Mouse (Mus musculus) heart, embryonic 11.5 days (tissue): ENCODE data around the gene Myo10. TPM values are rescaled to one million over a fixed set of nuclear protein-coding genes. Genes with fewer than 3 reads are reported as not detected.

Experiments used
- ATAC-seq: fragments of 200-750 bp; cut with Nextera tagmentation; replicated peaks from 2 replicates; pipeline ENCODE4 v1.8.0; 2017; ENCODE audit warnings: moderate library complexity; ENCODE audit not compliant: insufficient number of reproducible peaks, low FRiP score, low TSS enrichment
- H3K27ac ChIP-seq: fragments of 300-500 bp; sonication (generic); 2 replicates; pipeline ENCODE4 v1.5.1; 2014; ENCODE audit warnings: mild to moderate bottlenecking, low read depth, low read length
- H3K27me3 ChIP-seq: fragments of 300-500 bp; sonication (generic); 2 replicates; pipeline ENCODE4 v1.6.1; 2014; ENCODE audit warnings: mild to moderate bottlenecking, low read length, mixed read lengths; ENCODE audit not compliant: control insufficient read depth, insufficient read depth
- H3K36me3 ChIP-seq: fragments of 300-500 bp; sonication (generic); 2 replicates; pipeline ENCODE4 v1.6.1; 2014; ENCODE audit warnings: mild to moderate bottlenecking, low read length, moderate library complexity, mixed read lengths; ENCODE audit not compliant: control insufficient read depth, insufficient read depth
- H3K4me1 ChIP-seq: fragments of 300-500 bp; sonication (generic); 2 replicates; pipeline ENCODE4 v1.6.1; 2014; ENCODE audit warnings: low read length; ENCODE audit not compliant: control insufficient read depth, insufficient read depth
- H3K4me2 ChIP-seq: fragments of 300-500 bp; sonication (generic); 2 replicates; pipeline ENCODE4 v1.6.1; 2014; ENCODE audit warnings: mild to moderate bottlenecking, moderate library complexity
- H3K4me3 ChIP-seq: fragments of 300-500 bp; sonication (generic); 2 replicates; pipeline ENCODE4 v1.5.1; 2014; ENCODE audit warnings: low read depth, low read length
- H3K9ac ChIP-seq: fragments of 300-500 bp; sonication (generic); 2 replicates; pipeline ENCODE4 v1.6.1; 2014; ENCODE audit warnings: mild to moderate bottlenecking, low read depth, low read length, moderate library complexity
- H3K9me3 ChIP-seq: fragments of 300-500 bp; sonication (generic); replicated peaks from 2 replicates; pipeline ENCODE4 v1.6.1; 2016; ENCODE audit warnings: low read length; ENCODE audit not compliant: control insufficient read depth
- WGBS: fragments of 180-500 bp; shearing (Covaris S2); extraction: QIAGEN DNeasy Blood & Tissue Kit; methylation state at CpG from one replicate; pipeline ENCODE4 v1.1.7; 2014; ENCODE audit not compliant: insufficient replicate concordance; 5-methylcytosine and 5-hydroxymethylcytosine counted together
- polyA plus RNA-seq: library from polyadenylated mRNA; unstranded; fragments of >200 nt; fragmentation: Nextera tagmentation; extraction: Ambion mirVana; gene quantifications from 2 replicates; pipeline ENCODE4 v1.2.1, GENCODE M21; 2014

Gene Myo10
- polyA plus RNA-seq, 1 experiment from 2014 or later, result 15.4 TPM

- Histone ChIP-seq H3K27ac (no peak overlapping the region), H3K4me3 (no peak overlapping the region), H3K27me3 (peaks cover 2% of the 10 kb centered on the region; the same call in 1 of the 2 replicates), H3K9me3 (no peaks in the 10 kb centered on the region), H3K4me2 (no peak overlapping the region), H3K36me3 (no peaks in the 10 kb centered on the region), H3K9ac (no peak overlapping the region), H3K4me1 (no peaks in the 10 kb centered on the region)
- WGBS, result 59% methylated on average over 8 of the region's 8 CpGs
- ATAC-seq, result no peak
These were observed 20.0 kb upstream of the Myo10 start for GRCm38 (mm10) chr15:25602306-25602705.

- WGBS, result 30% methylated on average over 6 of the region's 6 CpGs
- no peak overlapping the region for H3K4me3 ChIP-seq
- no peak overlapping the region for H3K9ac ChIP-seq
- H3K4me2 ChIP-seq, result no peak overlapping the region
- no peaks in the 10 kb centered on the region for H3K4me1 ChIP-seq
- no peaks in the 10 kb centered on the region for H3K9me3 ChIP-seq
- no peak for ATAC-seq
- no peaks in the 10 kb centered on the region; the same call in 1 of the 2 replicates for H3K27me3 ChIP-seq
- no peak overlapping the region for H3K27ac ChIP-seq
- no peaks in the 10 kb centered on the region for H3K36me3 ChIP-seq
These were observed 19.0 kb upstream of the Myo10 start for GRCm38 (mm10) chr15:25603286-25603685.

- Histone ChIP-seq H3K4me2 (no peak overlapping the region), H3K36me3 (no peaks in the 10 kb centered on the region), H3K4me3 (no peak overlapping the region), H3K9ac (no peak overlapping the region), H3K27ac (no peak overlapping the region), H3K9me3 (no peaks in the 10 kb centered on the region), H3K4me1 (peaks cover 8% of the 10 kb centered on the region), H3K27me3 (no peaks in the 10 kb centered on the region; the same call in 1 of the 2 replicates)
- ATAC-seq, result no peak
- 58% methylated on average over 1 of the region's 1 CpGs for WGBS
These were observed 18.1 kb upstream of the Myo10 start for GRCm38 (mm10) chr15:25604231-25604630.

- Histone ChIP-seq H3K27me3 (no peaks in the 10 kb centered on the region; the same call in 1 of the 2 replicates), H3K9ac (no peak overlapping the region), H3K27ac (no peak overlapping the region), H3K4me3 (no peak overlapping the region), H3K36me3 (no peaks in the 10 kb centered on the region), H3K9me3 (no peaks in the 10 kb centered on the region), H3K4me2 (no peak overlapping the region), H3K4me1 (peaks cover 11% of the 10 kb centered on the region)
- no peak for ATAC-seq
- 73% methylated on average over 4 of the region's 4 CpGs for WGBS
These were observed 16.9 kb upstream of the Myo10 start for GRCm38 (mm10) chr15:25605376-25605775.

GRCm38 (mm10) chr15:25608742-25609141 lies 13.6 kb upstream of the Myo10 start:
- ATAC-seq, result no peak
- no peaks in the 10 kb centered on the region for H3K36me3 ChIP-seq
- no peaks in the 10 kb centered on the region for H3K9me3 ChIP-seq
- H3K9ac ChIP-seq, result no peak overlapping the region
- WGBS, result 15% methylated on average over 3 of the region's 3 CpGs
- H3K27me3 ChIP-seq, result no peaks in the 10 kb centered on the region; the same call in 1 of the 2 replicates
- H3K27ac ChIP-seq, result no peak overlapping the region
- H3K4me2 ChIP-seq, result peak overlapping the region; percentile 43
- H3K4me3 ChIP-seq, result no peak overlapping the region
- H3K4me1 ChIP-seq, result peaks cover 11% of the 10 kb centered on the region

- ATAC-seq, result no peak
- H3K27me3 ChIP-seq, result no peaks in the 10 kb centered on the region; the same call in 1 of the 2 replicates
- H3K4me3 ChIP-seq, result no peak overlapping the region
- H3K9ac ChIP-seq, result 0 out of 2 replicates have a peak overlapping the region, but pooled peaks have one; percentile 28
- no peaks in the 10 kb centered on the region for H3K36me3 ChIP-seq
- H3K4me2 ChIP-seq, result peak overlapping the region; percentile 43
- no peaks in the 10 kb centered on the region for H3K9me3 ChIP-seq
- peaks cover 11% of the 10 kb centered on the region for H3K4me1 ChIP-seq
- no peak overlapping the region for H3K27ac ChIP-seq
- WGBS, result 7% methylated on average over 10 of the region's 10 CpGs
These were observed 13.1 kb upstream of the Myo10 start for GRCm38 (mm10) chr15:25609253-25609652.

- no peak for ATAC-seq
- Histone ChIP-seq H3K9ac (no peak overlapping the region), H3K4me3 (no peak overlapping the region), H3K4me1 (peaks cover 11% of the 10 kb centered on the region), H3K27me3 (no peaks in the 10 kb centered on the region; the same call in none of the 2 replicates), H3K4me2 (no peak overlapping the region), H3K36me3 (no peaks in the 10 kb centered on the region), H3K27ac (no peak overlapping the region), H3K9me3 (no peaks in the 10 kb centered on the region)
- WGBS, result 67% methylated on average over 6 of the region's 6 CpGs
These were observed 11.1 kb upstream of the Myo10 start for GRCm38 (mm10) chr15:25611178-25611577.

- Histone ChIP-seq H3K4me3 (no peak overlapping the region), H3K4me2 (no peak overlapping the region), H3K9ac (no peak overlapping the region), H3K27me3 (no peaks in the 10 kb centered on the region; the same call in 1 of the 2 replicates), H3K27ac (no peak overlapping the region), H3K4me1 (peaks cover 3% of the 10 kb centered on the region; the same call in 1 of the 2 replicates), H3K36me3 (no peaks in the 10 kb centered on the region), H3K9me3 (no peaks in the 10 kb centered on the region)
- ATAC-seq, result no peak
- 84% methylated on average over 4 of the region's 4 CpGs for WGBS
These were observed 1.8 kb upstream of the Myo10 start for GRCm38 (mm10) chr15:25620560-25620959.
